Mouse (Mus musculus) megakaryocyte, embryonic 14.5 days (primary cell): ENCODE data around the gene Prmt1.

Experiments
- FLI1 ChIP-seq: IDR thresholded peaks from 2 replicates; pipeline ENCODE4 v1.6.1; 2012; ENCODE audit warnings: low read length, inconsistent platforms, mixed read lengths
- GATA1 ChIP-seq: IDR thresholded peaks from 3 replicates; pipeline ENCODE4 v1.6.1; 2012; ENCODE audit warnings: mixed read lengths, low read length, inconsistent platforms, borderline replicate concordance

DNA sequence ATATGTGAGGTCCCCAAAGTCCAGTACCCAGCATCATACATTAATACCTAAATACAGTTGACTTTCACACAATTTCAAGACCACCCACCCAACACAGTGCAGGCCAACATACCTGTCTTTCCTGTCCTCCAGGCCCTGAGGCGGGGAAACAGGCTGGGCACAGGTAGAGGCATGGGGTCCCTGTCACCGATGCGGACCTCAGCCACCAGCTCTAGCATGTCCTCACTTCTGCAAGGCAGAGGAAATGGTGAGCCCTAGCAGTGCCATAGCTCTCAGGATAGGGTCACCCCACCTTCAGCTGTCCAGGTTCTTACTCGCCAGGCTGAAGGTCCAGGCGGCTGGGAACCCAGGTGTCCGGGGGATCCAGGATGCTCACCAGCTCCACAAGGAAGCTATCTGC is 25.6 kb upstream of the Prmt1 start:
- TF ChIP-seq GATA1 (no peak), FLI1 (no peak)
